Mouse (Mus musculus) erythroblast, embryonic 14.5 days (primary cell): Measurements from ENCODE around the gene Stpg3. TPM values are rescaled to one million over a fixed set of nuclear protein-coding genes. Genes with fewer than 3 reads are reported as not detected.

Experiments used
- H3K27me3 ChIP-seq: 2 replicates; pipeline ENCODE4 v1.6.1; 2012; ENCODE audit warnings: inconsistent platforms; ENCODE audit not compliant: control insufficient read depth
- H3K36me3 ChIP-seq: 2 replicates; pipeline ENCODE4 v1.6.1; 2012; ENCODE audit warnings: mild to moderate bottlenecking, inconsistent platforms; ENCODE audit not compliant: control insufficient read depth
- H3K4me1 ChIP-seq: 2 replicates; pipeline ENCODE4 v1.6.1; 2012; ENCODE audit warnings: inconsistent platforms; ENCODE audit not compliant: control insufficient read depth
- H3K4me3 ChIP-seq: replicated peaks from 2 replicates; pipeline ENCODE3; 2012; ENCODE audit warnings: moderate library complexity, mild to moderate bottlenecking, inconsistent platforms
- H3K9me3 ChIP-seq: 2 replicates; pipeline ENCODE4 v1.6.1; 2012; ENCODE audit warnings: low read length, inconsistent platforms, mixed read lengths; ENCODE audit not compliant: control insufficient read depth
- GATA1 ChIP-seq: IDR thresholded peaks from 2 replicates; pipeline ENCODE4 v1.6.1; 2012; ENCODE audit warnings: low read length, inconsistent platforms, mixed read lengths
- TAL1 ChIP-seq: IDR thresholded peaks from 3 replicates; pipeline ENCODE4 v1.6.1; 2012; ENCODE audit warnings: low read length, inconsistent platforms, mixed read lengths
- polyA plus RNA-seq: library from polyadenylated mRNA; stranded (reverse); fragments of >175 nt; gene quantifications from 2 replicates; pipeline ENCODE4 v1.2.3, GENCODE M21; 2012

Stpg3 gene
- polyA plus RNA-seq, 1 experiment, result not detected

GRCm38 (mm10) chr2:25171101-25171768 is 43.2 kb downstream of the Stpg3 start:
- no peaks in the 10 kb centered on the region for H3K9me3 ChIP-seq
- H3K36me3 ChIP-seq, result no peaks in the 10 kb centered on the region
- no peaks in the 10 kb centered on the region for H3K27me3 ChIP-seq
- H3K4me3 ChIP-seq, result no peak overlapping the region
- TF ChIP-seq GATA1 (no peak), TAL1 (no peak)
- peaks cover 74% of the 10 kb centered on the region for H3K4me1 ChIP-seq

- Histone ChIP-seq H3K36me3 (no peaks in the 10 kb centered on the region), H3K9me3 (no peaks in the 10 kb centered on the region), H3K27me3 (no peaks in the 10 kb centered on the region), H3K4me3 (no peak overlapping the region), H3K4me1 (peaks cover 67% of the 10 kb centered on the region)
- TF ChIP-seq TAL1 (no peak), GATA1 (no peak)
Measured at GRCm38 (mm10) chr2:25170326-25171100, 43.9 kb downstream of the Stpg3 start.

DNA sequence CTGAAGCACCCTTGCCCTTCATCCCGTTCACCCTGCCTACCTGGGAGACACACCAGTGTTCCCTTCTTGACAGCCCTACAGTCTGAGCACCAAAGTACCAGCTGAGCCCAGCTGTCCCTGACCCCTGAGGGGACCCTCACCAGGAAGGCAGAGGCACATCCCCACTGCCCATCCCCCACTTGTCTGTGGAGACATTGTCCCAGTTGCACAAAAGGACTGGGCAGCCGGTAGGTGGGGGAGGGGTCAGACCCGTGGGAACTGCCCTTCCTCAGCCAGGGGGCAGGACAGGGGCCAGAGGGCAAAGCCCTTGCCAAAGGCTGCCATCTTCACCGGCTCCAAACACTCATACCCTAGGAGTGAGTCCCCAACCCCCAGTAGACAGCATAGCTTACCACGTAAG is 44.7 kb downstream of the Stpg3 start:
- H3K27me3 ChIP-seq, result no peaks in the 10 kb centered on the region
- TF ChIP-seq TAL1, result no peak
- no peak for TF ChIP-seq GATA1
- H3K36me3 ChIP-seq, result no peaks in the 10 kb centered on the region
- peaks cover 60% of the 10 kb centered on the region for H3K4me1 ChIP-seq
- no peak overlapping the region for H3K4me3 ChIP-seq
- no peaks in the 10 kb centered on the region for H3K9me3 ChIP-seq

DNA sequence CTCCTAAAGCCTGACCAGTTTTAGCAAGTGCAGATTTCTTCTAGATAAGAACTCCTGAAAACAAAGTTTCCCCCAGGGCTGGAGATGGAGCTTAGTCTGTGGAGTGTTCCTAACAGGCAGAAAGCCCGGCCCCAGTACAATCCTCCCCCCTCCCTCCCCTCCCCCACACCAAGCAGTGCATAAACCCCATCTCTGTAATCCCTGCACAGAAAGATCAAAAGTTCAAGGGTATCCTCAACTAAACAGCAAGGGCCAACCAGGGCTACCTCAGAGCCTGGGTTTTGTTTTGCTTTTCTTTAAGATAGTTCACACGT is 45.8 kb downstream of the Stpg3 start:
- H3K36me3 ChIP-seq, result no peaks in the 10 kb centered on the region
- peaks cover 6% of the 10 kb centered on the region for H3K27me3 ChIP-seq
- H3K9me3 ChIP-seq, result no peaks in the 10 kb centered on the region
- H3K4me3 ChIP-seq, result no peak overlapping the region
- H3K4me1 ChIP-seq, result peaks cover 48% of the 10 kb centered on the region
- TF ChIP-seq GATA1 (no peak), TAL1 (no peak)

GRCm38 (mm10) chr2:25167919-25168664 is 46.3 kb downstream of the Stpg3 start:
- Histone ChIP-seq H3K4me3 (peak overlapping the region; percentile 58), H3K4me1 (peaks cover 43% of the 10 kb centered on the region), H3K36me3 (no peaks in the 10 kb centered on the region), H3K9me3 (no peaks in the 10 kb centered on the region), H3K27me3 (peaks cover 11% of the 10 kb centered on the region)
- TF ChIP-seq TAL1 (no peak), GATA1 (no peak)

DNA sequence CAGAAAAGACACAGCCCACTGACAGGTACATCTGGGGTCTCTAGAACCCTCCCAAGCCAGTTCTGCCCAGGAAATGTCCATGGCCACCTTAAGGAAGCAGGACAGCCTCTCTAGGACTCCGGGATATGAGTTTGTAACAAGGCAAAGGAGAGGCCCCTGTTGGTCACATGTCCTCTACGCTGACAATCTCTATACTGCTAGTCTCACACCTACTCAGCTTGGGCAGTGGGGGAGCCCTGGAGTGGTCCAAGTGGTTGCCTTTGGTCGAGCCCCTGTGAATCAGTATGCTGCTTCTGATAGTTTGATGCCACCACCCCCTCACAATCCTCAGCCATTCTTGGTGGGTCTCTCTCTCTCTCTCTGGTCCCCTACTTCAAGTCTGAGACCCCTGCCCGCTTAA is 47.0 kb downstream of the Stpg3 start:
- TF ChIP-seq TAL1 (no peak), GATA1 (no peak)
- H3K4me3 ChIP-seq, result peak overlapping the region; percentile 58
- peaks cover 15% of the 10 kb centered on the region for H3K27me3 ChIP-seq
- H3K9me3 ChIP-seq, result no peaks in the 10 kb centered on the region
- H3K4me1 ChIP-seq, result peaks cover 37% of the 10 kb centered on the region
- no peaks in the 10 kb centered on the region for H3K36me3 ChIP-seq

Other genes starting within 250 kb of the Stpg3 start
- gene Mrpl41, start 239.5 kb downstream of the Stpg3 start, polyA plus RNA-seq, result 5.1 and 5.8 TPM in 2 replicates
- 0.52 and 0.80 TPM in 2 replicates for gene Pnpla7, start 238.6 kb downstream of the Stpg3 start, polyA plus RNA-seq
- gene Nsmf, start 160.3 kb downstream of the Stpg3 start, polyA plus RNA-seq, result 0.51 and 0.67 TPM in 2 replicates
- gene Entpd8, start 134.3 kb downstream of the Stpg3 start, polyA plus RNA-seq, result 0.04 TPM in 1 of 2 replicates, not detected in the other
- gene Noxa1, start 119.5 kb downstream of the Stpg3 start, polyA plus RNA-seq, result 0.04 TPM in 1 of 2 replicates, not detected in the other
- gene Nrarp, start 33.9 kb downstream of the Stpg3 start, polyA plus RNA-seq, result 0.38 and 0.49 TPM in 2 replicates
- 0.02 and 0.03 TPM in 2 replicates for gene Tor4a, start 17.8 kb downstream of the Stpg3 start, polyA plus RNA-seq
- 1.8 TPM in 2 replicates for gene Nelfb, start 3.1 kb downstream of the Stpg3 start, polyA plus RNA-seq
- not detected in 2 replicates for gene Fam166a, start 4.1 kb upstream of the Stpg3 start, polyA plus RNA-seq
- gene Tubb4b, start 10.1 kb upstream of the Stpg3 start, polyA plus RNA-seq, result 134 and 136 TPM in 2 replicates
- gene Slc34a3, start 19.7 kb upstream of the Stpg3 start, polyA plus RNA-seq, result not detected in 2 replicates
- gene Rnf224, start 22.1 kb upstream of the Stpg3 start, polyA plus RNA-seq, result not detected in 2 replicates
- gene Rnf208, start 27.6 kb upstream of the Stpg3 start, polyA plus RNA-seq, result 0.07 and 0.18 TPM in 2 replicates
- not detected in 2 replicates for gene Cysrt1, start 27.8 kb upstream of the Stpg3 start, polyA plus RNA-seq
- 0.06 and 0.18 TPM in 2 replicates for gene AL732309.1, start 32.2 kb upstream of the Stpg3 start, polyA plus RNA-seq
- gene Tmem203, start 40.8 kb upstream of the Stpg3 start, polyA plus RNA-seq, result 0.99 and 1.6 TPM in 2 replicates
- 0.82 and 1.3 TPM in 2 replicates for gene Tprn, start 48.0 kb upstream of the Stpg3 start, polyA plus RNA-seq
- 22.8 and 24.1 TPM in 2 replicates for gene Ssna1, start 57.8 kb upstream of the Stpg3 start, polyA plus RNA-seq
- 2.1 and 2.2 TPM in 2 replicates for gene Anapc2, start 57.8 kb upstream of the Stpg3 start, polyA plus RNA-seq
- not detected in 2 replicates for gene Tmem210, start 73.5 kb upstream of the Stpg3 start, polyA plus RNA-seq
- not detected in 2 replicates for gene Lrrc26, start 75.3 kb upstream of the Stpg3 start, polyA plus RNA-seq
- gene Grin1, start 104.5 kb upstream of the Stpg3 start, polyA plus RNA-seq, result not detected in 2 replicates
- gene Man1b1, start 117.7 kb upstream of the Stpg3 start, polyA plus RNA-seq, result 0.86 and 1.3 TPM in 2 replicates
- 0.24 and 0.76 TPM in 2 replicates for gene Dpp7, start 141.7 kb upstream of the Stpg3 start, polyA plus RNA-seq
- gene Uap1l1, start 151.0 kb upstream of the Stpg3 start, polyA plus RNA-seq, result 0.04 and 0.17 TPM in 2 replicates
- gene Sapcd2, start 157.7 kb upstream of the Stpg3 start, polyA plus RNA-seq, result 10.3 and 12.6 TPM in 2 replicates
- not detected in 2 replicates for gene Entpd2, start 181.2 kb upstream of the Stpg3 start, polyA plus RNA-seq
- gene Npdc1, start 184.7 kb upstream of the Stpg3 start, polyA plus RNA-seq, result 0.19 TPM in 1 of 2 replicates, not detected in the other
- 0.06 TPM in 1 of 2 replicates, not detected in the other for gene Fut7, start 208.6 kb upstream of the Stpg3 start, polyA plus RNA-seq
- 0.09 and 0.11 TPM in 2 replicates for gene Abca2, start 214.1 kb upstream of the Stpg3 start, polyA plus RNA-seq
- not detected in 2 replicates for gene Clic3, start 242.2 kb upstream of the Stpg3 start, polyA plus RNA-seq
- 1.0 and 1.1 TPM in 2 replicates for gene Paxx, start 246.5 kb upstream of the Stpg3 start, polyA plus RNA-seq